In genomic region chr7:83965181-83965580, GRCm38 (mm10) we compare ENCODE assay signal across 13 mouse cellular contexts.
"Had no signal": no experiment of that assay in that cellular context is flagged by ENCODE, and none has a peak within 500 bp of the region (broad histone marks: within the 10 kb centered on the region; RNA-seq: fewer than 3 reads in every experiment).

No protein-coding gene starts in this region.

- H3K4me2 ChIP-seq: liver, embryonic 12.5 days; lung, embryonic 15.5 days; midbrain, embryonic 11.5 days; midbrain, embryonic 15.5 days; neural tube, embryonic 12.5 days had no signal

- H3K4me1 ChIP-seq: limb, embryonic 10.5 days; liver, embryonic 12.5 days; midbrain, embryonic 15.5 days; neural tube, embryonic 12.5 days had no signal

- H3K4me3 ChIP-seq: left cerebral cortex, adult 2 months; limb, embryonic 10.5 days; liver, embryonic 12.5 days; lung, embryonic 15.5 days; megakaryocyte, embryonic 14.5 days; midbrain, embryonic 15.5 days; neural tube, embryonic 12.5 days had no signal

- H3K27me3 ChIP-seq: liver, embryonic 12.5 days; lung, embryonic 15.5 days; midbrain, embryonic 15.5 days; neural tube, embryonic 12.5 days had no signal

- H3K36me3 ChIP-seq: limb, embryonic 10.5 days; liver, embryonic 12.5 days; lung, embryonic 15.5 days; midbrain, embryonic 15.5 days; neural tube, embryonic 12.5 days had no signal

- DNase-seq: lung, postnatal 14 days; spleen, adult 18-20 months; thymus, adult 18-20 months; thymus, postnatal 25 days had no signal

- H3K9me3 ChIP-seq: limb, embryonic 10.5 days; liver, embryonic 12.5 days; lung, embryonic 15.5 days; megakaryocyte, embryonic 14.5 days; midbrain, embryonic 15.5 days; neural tube, embryonic 12.5 days had no signal

- ATAC-seq: liver, embryonic 12.5 days; midbrain, embryonic 15.5 days had no signal

- H3K27ac ChIP-seq: left cerebral cortex, adult 2 months; limb, embryonic 10.5 days; liver, embryonic 12.5 days; macrophage; midbrain, embryonic 15.5 days; neural tube, embryonic 12.5 days had no signal

- H3K9ac ChIP-seq: liver, embryonic 12.5 days; lung, embryonic 15.5 days; midbrain, embryonic 15.5 days; neural tube, embryonic 12.5 days had no signal
